Mouse (Mus musculus) embryonic fibroblast, embryonic 13.5 days (primary cell): ENCODE results near the gene Helz. TPM values are rescaled to one million over a fixed set of nuclear protein-coding genes. Genes with fewer than 3 reads are reported as not detected.

ENCODE experiments used
- H3K27ac ChIP-seq: 2 replicates; pipeline ENCODE4 v1.5.1; 2012; ENCODE audit warnings: low read length, control low read depth, inconsistent platforms; ENCODE audit not compliant: insufficient read depth
- H3K4me1 ChIP-seq: 2 replicates; pipeline ENCODE4 v1.6.1; 2011; ENCODE audit warnings: low read length; ENCODE audit not compliant: control insufficient read depth, insufficient read depth
- H3K4me3 ChIP-seq: 2 replicates; pipeline ENCODE4 v1.5.1; 2011; ENCODE audit warnings: mild to moderate bottlenecking, control low read depth, low read length; ENCODE audit not compliant: insufficient read depth
- CTCF ChIP-seq: IDR thresholded peaks from 2 replicates; pipeline ENCODE4 v1.5.1; 2011; ENCODE audit warnings: mild to moderate bottlenecking, control low read depth, low read length, moderate library complexity, borderline replicate concordance; ENCODE audit not compliant: insufficient read depth
- POLR2A ChIP-seq: IDR thresholded peaks from 2 replicates; pipeline ENCODE4 v1.6.1; 2011; ENCODE audit warnings: low read depth, mild to moderate bottlenecking, control low read depth, low read length, moderate library complexity
- polyA plus RNA-seq: library from polyadenylated mRNA; stranded (reverse); fragments of >200 nt; gene quantifications from 2 replicates; pipeline ENCODE4 v1.2.4, GENCODE M21; 2011; ENCODE audit warnings: low read depth; ENCODE audit not compliant: missing spikeins, insufficient read length

Helz gene
- polyA plus RNA-seq, 1 experiment, result 32.3 TPM

DNA sequence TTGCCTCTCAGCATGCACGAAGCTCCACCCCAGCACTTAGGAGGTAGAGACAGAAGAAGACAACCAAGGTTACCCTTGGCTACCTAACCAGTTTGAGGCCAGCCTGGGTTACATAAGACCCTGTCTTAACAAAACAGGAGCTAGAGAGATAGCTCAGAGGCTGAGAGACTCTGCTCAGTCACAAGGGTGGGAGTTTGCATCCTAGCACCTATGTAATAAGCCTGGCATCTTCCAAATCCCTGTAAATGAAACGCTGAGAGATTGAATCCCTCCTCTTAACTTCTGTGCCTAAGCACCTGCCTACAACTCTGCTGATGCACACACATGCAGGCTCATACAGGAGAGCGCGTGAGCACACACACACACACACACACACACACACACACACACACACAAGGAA is 112.7 kb downstream of the Helz start:
- Histone ChIP-seq H3K4me1 (no peaks in the 10 kb centered on the region), H3K27ac (no peak overlapping the region), H3K4me3 (no peak overlapping the region)
- TF ChIP-seq POLR2A (no peak), CTCF (no peak)

- no peak overlapping the region for H3K27ac ChIP-seq
- no peak for TF ChIP-seq POLR2A
- no peak for TF ChIP-seq CTCF
- no peaks in the 10 kb centered on the region for H3K4me1 ChIP-seq
- no peak overlapping the region for H3K4me3 ChIP-seq
Observed at GRCm38 (mm10) chr11:107662666-107663065, 114.9 kb downstream of the Helz start.

- TF ChIP-seq CTCF (no peak), POLR2A (no peak)
- Histone ChIP-seq H3K27ac (no peak overlapping the region), H3K4me3 (no peak overlapping the region), H3K4me1 (no peaks in the 10 kb centered on the region)
Observed at GRCm38 (mm10) chr11:107667542-107667941, 119.8 kb downstream of the Helz start.

DNA sequence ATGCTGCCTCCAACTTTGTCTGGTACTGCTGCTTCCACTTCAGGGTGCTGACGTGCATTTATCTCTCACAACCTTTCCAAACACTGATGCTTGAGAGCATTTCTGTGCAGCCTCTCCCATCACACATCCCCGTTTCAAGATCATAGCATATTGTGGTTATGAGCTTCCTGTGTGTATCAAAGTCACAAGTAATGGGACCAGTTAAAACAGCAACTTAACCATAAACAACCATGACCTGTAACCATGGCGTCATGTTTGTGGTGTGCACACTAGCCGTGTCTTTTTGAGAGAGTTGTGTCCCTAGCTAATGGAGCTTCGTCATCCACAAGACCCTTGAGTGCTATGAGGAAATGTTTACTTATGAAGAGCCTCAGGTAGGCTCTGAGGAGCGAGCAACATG is 120.5 kb downstream of the Helz start:
- Histone ChIP-seq H3K27ac (no peak overlapping the region), H3K4me1 (no peaks in the 10 kb centered on the region), H3K4me3 (no peak overlapping the region)
- TF ChIP-seq POLR2A, result no peak
- TF ChIP-seq CTCF, result no peak

DNA sequence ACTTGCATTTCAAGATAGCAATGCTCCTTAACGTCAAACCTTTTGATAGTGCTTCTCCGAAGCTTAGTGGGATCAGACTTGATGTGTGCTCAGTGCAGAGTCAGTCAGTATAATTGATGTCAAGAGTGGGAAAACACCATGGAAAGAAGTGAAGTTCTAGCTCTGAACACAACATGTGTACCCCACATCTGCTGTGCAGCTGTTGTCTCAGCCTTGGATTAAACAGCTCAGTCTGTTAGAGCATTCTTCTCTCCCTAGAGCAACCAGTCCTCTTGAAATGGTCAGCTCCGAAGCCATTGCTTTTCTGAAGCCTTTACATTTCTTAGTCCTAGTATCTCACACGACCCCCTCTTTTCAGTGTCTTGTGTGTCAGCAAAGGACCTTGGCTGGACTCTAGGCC is 121.2 kb downstream of the Helz start:
- no peak overlapping the region for H3K27ac ChIP-seq
- no peak overlapping the region for H3K4me3 ChIP-seq
- TF ChIP-seq POLR2A, result no peak
- TF ChIP-seq CTCF, result no peak
- no peaks in the 10 kb centered on the region for H3K4me1 ChIP-seq

GRCm38 (mm10) chr11:107674006-107674405 is 126.3 kb downstream of the Helz start:
- peaks cover 4% of the 10 kb centered on the region for H3K4me1 ChIP-seq
- no peak for TF ChIP-seq CTCF
- H3K4me3 ChIP-seq, result no peak overlapping the region
- H3K27ac ChIP-seq, result no peak overlapping the region

GRCm38 (mm10) chr11:107674601-107675000 is 126.9 kb downstream of the Helz start:
- H3K27ac ChIP-seq, result peak overlapping the region; percentile 54; the same call in 1 of the 2 replicates
- H3K4me3 ChIP-seq, result no peak overlapping the region
- TF ChIP-seq POLR2A (no peak), CTCF (no peak)
- peaks cover 4% of the 10 kb centered on the region for H3K4me1 ChIP-seq

DNA sequence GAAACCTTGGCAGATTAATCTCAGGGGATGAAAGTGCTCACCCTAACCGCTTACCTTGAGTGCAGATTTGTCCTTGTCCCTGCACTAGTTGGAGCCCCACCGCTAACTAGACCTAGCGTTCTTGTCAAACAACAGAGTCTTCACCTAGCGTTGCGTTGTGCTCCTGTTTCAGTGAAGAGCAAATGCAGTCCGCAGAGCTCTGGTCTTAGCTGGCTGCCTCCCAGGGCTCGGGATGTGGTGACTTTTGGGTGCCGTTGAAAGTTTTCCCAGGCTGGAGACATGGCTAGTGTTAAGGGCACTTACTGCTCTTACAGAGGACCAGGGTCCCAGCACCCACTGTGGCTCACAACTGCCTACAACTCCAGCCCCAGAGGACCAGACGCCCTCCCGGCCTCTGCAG is 127.5 kb downstream of the Helz start:
- Histone ChIP-seq H3K27ac (peak overlapping the region; percentile 48; the same call in 1 of the 2 replicates), H3K4me1 (peaks cover 4% of the 10 kb centered on the region), H3K4me3 (no peak overlapping the region)
- TF ChIP-seq POLR2A (no peak), CTCF (no peak)

- no peak overlapping the region for H3K27ac ChIP-seq
- no peak for TF ChIP-seq CTCF
- no peak for TF ChIP-seq POLR2A
- peaks cover 4% of the 10 kb centered on the region for H3K4me1 ChIP-seq
- no peak overlapping the region for H3K4me3 ChIP-seq
Observed at GRCm38 (mm10) chr11:107676207-107676940, 128.6 kb downstream of the Helz start.

DNA sequence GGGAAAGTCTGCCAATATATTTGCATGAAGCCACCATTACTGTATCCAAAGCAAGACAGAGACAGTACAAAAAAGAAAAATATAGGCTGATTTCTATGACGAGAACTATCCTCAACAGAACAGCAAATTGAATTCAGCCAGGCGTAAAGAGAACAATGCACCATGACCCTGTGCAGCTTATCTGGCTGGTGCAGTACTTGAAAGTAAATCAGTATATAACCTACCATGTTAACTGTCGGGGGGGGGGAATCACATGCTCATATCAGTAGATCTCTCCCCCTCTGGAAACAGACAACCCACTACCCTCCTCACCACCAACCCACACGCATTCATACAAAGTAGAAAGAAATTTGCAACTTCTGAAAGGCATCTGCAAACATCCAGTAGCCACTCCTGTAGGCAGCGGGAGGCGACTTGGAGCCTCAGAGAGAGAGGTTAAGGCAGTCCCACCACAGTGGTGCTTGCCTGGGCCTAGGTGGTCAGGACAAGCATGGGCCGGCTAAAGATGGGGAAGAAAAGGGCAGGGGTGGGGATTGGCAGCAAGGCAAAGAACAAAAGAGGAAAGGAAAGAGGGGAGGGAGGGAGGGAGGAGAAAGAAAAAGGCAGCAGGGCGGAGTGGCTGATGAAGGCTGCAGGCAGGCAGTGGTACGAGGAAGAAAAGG is 135.1 kb downstream of the Helz start:
- no peak for TF ChIP-seq POLR2A
- no peak overlapping the region for H3K27ac ChIP-seq

More for the DNA sequence above, 135.1 kb downstream of the Helz start:
- Histone ChIP-seq H3K4me1 (no peaks in the 10 kb centered on the region), H3K4me3 (no peak overlapping the region)
